Mouse (Mus musculus): Measurements from ENCODE around the gene Arcn1.
"Not testable (repeated sequence)": the region's sequence is repeated elsewhere in the genome, so short reads cannot be mapped to it uniquely, and the experiment has no call there.

Arcn1 gene

GRCm38 (mm10) chr9:44767101-44768028 lies at the start of gene Arcn1, which contains the start of gene Ift46:
Gene Arcn1, minus strand, starts transcription at chr9:44767845.
Gene Ift46, plus strand, starts transcription at chr9:44767908.
- peak; percentile 88 to 90 for DNase-seq

- DNase-seq: no peak
Measured at GRCm38 (mm10) chr9:44814179-44814578, 46.5 kb upstream of the Arcn1 start.

- DNase-seq: no peak
Measured at GRCm38 (mm10) chr9:44810316-44810715, 42.7 kb upstream of the Arcn1 start.

GRCm38 (mm10) chr9:44807778-44808177 lies 40.1 kb upstream of the Arcn1 start:
- DNase-seq: no peak

GRCm38 (mm10) chr9:44807141-44807540 lies 39.5 kb upstream of the Arcn1 start:
- DNase-seq: no peak

- DNase-seq: no peak
Measured at GRCm38 (mm10) chr9:44805536-44805935, 37.9 kb upstream of the Arcn1 start.

GRCm38 (mm10) chr9:44804678-44805077 lies 37.0 kb upstream of the Arcn1 start:
- no peak for DNase-seq

- peak; percentile 45 to 55 for DNase-seq
Measured at GRCm38 (mm10) chr9:44802808-44803450, 35.3 kb upstream of the Arcn1 start, which contains the start of gene Ttc36. Gene Ttc36, minus strand, starts transcription at chr9:44803072.

GRCm38 (mm10) chr9:44801669-44802068 lies 34.0 kb upstream of the Arcn1 start:
- no peak for DNase-seq

- DNase-seq: no peak
Measured at GRCm38 (mm10) chr9:44799958-44800324, 32.3 kb upstream of the Arcn1 start.

GRCm38 (mm10) chr9:44799102-44799957 lies 31.7 kb upstream of the Arcn1 start, which contains the start of gene Tmem25:
Gene Tmem25, minus strand, starts transcription at chr9:44799307.
- DNase-seq: peak; percentile 85 to 90

- no peak for DNase-seq
Measured at GRCm38 (mm10) chr9:44798298-44798697, 30.7 kb upstream of the Arcn1 start.

- no peak for DNase-seq
Measured at GRCm38 (mm10) chr9:44792842-44793241, 25.2 kb upstream of the Arcn1 start.

GRCm38 (mm10) chr9:44772750-44773651 lies 5.4 kb upstream of the Arcn1 start:
- DNase-seq: peak; percentile 95 to 97

- no peak for DNase-seq
Measured at GRCm38 (mm10) chr9:44772392-44772749, 4.7 kb upstream of the Arcn1 start.

- DNase-seq: no peak
Measured at GRCm38 (mm10) chr9:44771376-44771775, 3.7 kb upstream of the Arcn1 start.

GRCm38 (mm10) chr9:44768029-44768394 lies 367 bp upstream of the Arcn1 start:
- DNase-seq: not testable (repeated sequence)

- DNase-seq: no peak
Measured at GRCm38 (mm10) chr9:44760873-44761272, 6.8 kb downstream of the Arcn1 start.

- DNase-seq: no peak
Measured at GRCm38 (mm10) chr9:44748473-44748872, 19.2 kb downstream of the Arcn1 start.

- no peak for DNase-seq
Measured at GRCm38 (mm10) chr9:44747341-44747740, 20.3 kb downstream of the Arcn1 start.

GRCm38 (mm10) chr9:44746666-44747065 lies 21.0 kb downstream of the Arcn1 start:
- no peak for DNase-seq

- DNase-seq: no peak
Measured at GRCm38 (mm10) chr9:44745371-44745770, 22.3 kb downstream of the Arcn1 start.
